ENCODE assay signal across 21 mouse cellular contexts in genomic region chr6:52581081-52581480, GRCm38 (mm10).
"Had no signal": no experiment of that assay in that cellular context is flagged by ENCODE, and none has a peak within 500 bp of the region (broad histone marks: within the 10 kb centered on the region; RNA-seq: fewer than 3 reads in every experiment).

No protein-coding gene starts in this region.

- H3K27ac ChIP-seq: kidney, embryonic 15.5 days; limb, embryonic 12.5 days; limb, embryonic 15.5 days; liver, embryonic 14.5 days; midbrain, embryonic 12.5 days; midbrain, embryonic 15.5 days; neural tube, embryonic 12.5 days; neural tube, embryonic 15.5 days; stomach, postnatal 0 days had no signal

- H3K9ac ChIP-seq: kidney, embryonic 15.5 days; limb, embryonic 12.5 days; limb, embryonic 15.5 days; liver, embryonic 14.5 days; liver, postnatal 0 days; midbrain, embryonic 12.5 days; midbrain, embryonic 15.5 days; neural tube, embryonic 12.5 days; neural tube, embryonic 15.5 days had no signal

- H3K27me3 ChIP-seq: kidney, embryonic 15.5 days; megakaryocyte, embryonic 14.5 days; neural tube, embryonic 12.5 days had no signal

- ATAC-seq: liver, postnatal 0 days; midbrain, embryonic 15.5 days had no signal

- H3K4me3 ChIP-seq: kidney, embryonic 15.5 days; limb, embryonic 12.5 days; limb, embryonic 15.5 days; megakaryocyte, embryonic 14.5 days; midbrain, embryonic 12.5 days; midbrain, embryonic 15.5 days; neural tube, embryonic 12.5 days; neural tube, embryonic 15.5 days had no signal

- H3K9me3 ChIP-seq: kidney, embryonic 15.5 days; limb, embryonic 12.5 days; limb, embryonic 15.5 days; megakaryocyte, embryonic 14.5 days; midbrain, embryonic 12.5 days; midbrain, embryonic 15.5 days; neural tube, embryonic 12.5 days; neural tube, embryonic 15.5 days had no signal

- H3K36me3 ChIP-seq: kidney, embryonic 15.5 days; limb, embryonic 12.5 days; limb, embryonic 15.5 days; midbrain, embryonic 12.5 days; midbrain, embryonic 15.5 days; neural tube, embryonic 12.5 days; neural tube, embryonic 15.5 days had no signal

- H3K4me2 ChIP-seq: kidney, embryonic 15.5 days; limb, embryonic 12.5 days; limb, embryonic 15.5 days; liver, embryonic 11.5 days; midbrain, embryonic 12.5 days; midbrain, embryonic 15.5 days; neural tube, embryonic 12.5 days; neural tube, embryonic 15.5 days had no signal

- DNase-seq: kidney, adult 11 months; kidney, adult 8-10 months; kidney, postnatal 10 days; kidney, postnatal 36 days; left cerebral cortex, postnatal 4 days; liver, postnatal 0 days; right cerebral cortex, adult 18-20 months; right cerebral cortex, postnatal 14 days; right cerebral cortex, postnatal 4 days; thymus, postnatal 25 days had no signal
